Mouse (Mus musculus): ENCODE measurements around the gene Phf14. TPM values are rescaled to one million over a fixed set of nuclear protein-coding genes. Genes with fewer than 3 reads are reported as not detected.

Phf14 gene
- polyA plus RNA-seq, 1 experiment from 2014 or later: 99.3 TPM

DNA sequence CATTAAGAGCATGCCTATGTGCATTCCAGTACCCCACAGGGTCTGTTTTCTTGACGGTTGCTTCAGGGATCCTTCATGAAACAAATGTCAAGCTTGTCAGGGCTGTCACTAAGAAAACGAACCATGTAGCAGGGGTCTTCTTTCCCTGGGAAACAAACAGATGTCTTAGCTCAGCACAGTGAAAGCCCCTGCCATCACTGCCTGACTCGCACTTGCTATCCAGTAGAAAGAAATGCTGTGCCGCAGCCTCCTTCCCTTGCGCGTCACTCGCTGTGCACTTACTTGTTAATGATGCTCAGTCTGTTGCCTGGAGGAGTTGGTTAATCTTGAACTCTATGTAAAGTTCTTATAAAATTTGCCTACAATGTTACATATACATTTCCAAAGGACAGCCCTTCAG, 169.7 kb downstream of the Phf14 start:
- no peak for ATAC-seq (ENCODE audit: low read depth)

DNA sequence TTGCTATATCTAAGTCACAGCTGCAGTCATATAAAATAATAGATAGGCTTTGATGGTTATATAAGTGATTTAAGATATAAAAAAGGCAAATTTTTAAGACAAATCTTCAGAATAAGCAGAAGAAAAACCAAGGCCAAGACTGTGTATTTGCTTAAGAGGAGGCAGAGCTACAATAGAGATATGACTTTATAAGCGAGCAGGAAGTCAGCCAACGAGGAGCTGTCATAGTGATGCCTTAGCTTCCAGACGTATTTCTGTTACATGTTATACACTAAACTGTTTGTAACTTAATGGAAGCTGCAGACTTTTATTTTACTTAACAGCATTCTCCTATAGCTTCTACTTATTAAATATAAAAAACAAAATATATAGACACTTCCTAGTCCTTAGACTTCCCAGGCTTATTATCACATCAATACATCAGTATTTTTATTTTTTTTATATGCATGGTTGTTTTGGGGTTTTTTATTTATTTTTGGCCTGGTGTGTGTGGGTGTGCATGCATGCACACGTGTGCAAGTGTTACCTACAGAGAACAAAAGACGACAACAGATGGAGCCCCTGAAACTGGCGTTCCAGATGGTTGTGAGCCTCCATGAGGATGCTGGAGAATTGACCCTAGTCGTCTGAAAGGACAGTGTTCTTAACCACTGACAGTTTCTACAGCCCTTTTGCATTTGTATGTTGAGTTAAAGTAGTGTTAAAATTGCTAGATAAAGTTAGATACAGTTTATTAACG, 170.4 kb downstream of the Phf14 start:
- H3K9ac ChIP-seq: no peak overlapping the region
- peaks cover 15% of the 10 kb centered on the region for H3K4me1 ChIP-seq (replicated peaks)
- no peak overlapping the region for H3K27ac ChIP-seq (replicated peaks)
- no peaks in the 10 kb centered on the region for H3K9me3 ChIP-seq
- H3K4me3 ChIP-seq: no peak overlapping the region
- H3K36me3 ChIP-seq: peaks cover 5% of the 10 kb centered on the region; the same call in 1 of the 2 replicates
- no peaks in the 10 kb centered on the region for H3K27me3 ChIP-seq
- no peak for ATAC-seq (ENCODE audit: low read depth)
- WGBS: 68% methylated on average over 8 of the region's 8 CpGs
- H3K4me2 ChIP-seq: no peak overlapping the region

More for the DNA sequence above, 169.7 kb downstream of the Phf14 start:
- H3K9me3 ChIP-seq: no peaks in the 10 kb centered on the region
- H3K4me3 ChIP-seq: no peak overlapping the region
- no peak overlapping the region for H3K9ac ChIP-seq
- WGBS: 65% methylated on average over 7 of the region's 7 CpGs
- H3K4me1 ChIP-seq (replicated peaks): peaks cover 15% of the 10 kb centered on the region
- peaks cover 5% of the 10 kb centered on the region; the same call in 1 of the 2 replicates for H3K36me3 ChIP-seq
- no peak overlapping the region for H3K4me2 ChIP-seq
- 0 out of 2 replicates have a peak overlapping the region, but pooled peaks have one; percentile 54 for H3K27ac ChIP-seq (replicated peaks)
- no peaks in the 10 kb centered on the region for H3K27me3 ChIP-seq

DNA sequence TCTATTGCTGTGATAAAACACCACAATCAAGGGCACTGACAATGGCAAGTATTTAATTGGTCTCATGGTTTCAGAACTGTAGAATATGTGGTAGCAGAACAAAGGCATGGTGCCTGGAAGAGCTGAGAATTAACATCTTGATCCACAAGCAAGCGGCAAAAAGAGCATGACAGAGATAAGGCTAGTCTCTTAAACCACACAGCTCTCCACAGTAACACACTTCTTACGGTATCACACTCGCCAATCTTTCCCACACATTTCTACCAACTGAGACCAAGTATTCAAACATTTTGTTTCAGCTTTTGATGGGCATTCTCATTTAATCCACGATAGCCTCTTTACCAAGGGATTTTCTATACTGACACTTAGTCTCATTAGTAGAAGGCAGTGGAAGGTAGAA, 171.7 kb downstream of the Phf14 start:
- WGBS: 89% methylated on average over 4 of the region's 4 CpGs
- H3K27ac ChIP-seq (replicated peaks): 0 out of 2 replicates have a peak overlapping the region, but pooled peaks have one; percentile 18
- no peak for ATAC-seq (ENCODE audit: low read depth)

DNA sequence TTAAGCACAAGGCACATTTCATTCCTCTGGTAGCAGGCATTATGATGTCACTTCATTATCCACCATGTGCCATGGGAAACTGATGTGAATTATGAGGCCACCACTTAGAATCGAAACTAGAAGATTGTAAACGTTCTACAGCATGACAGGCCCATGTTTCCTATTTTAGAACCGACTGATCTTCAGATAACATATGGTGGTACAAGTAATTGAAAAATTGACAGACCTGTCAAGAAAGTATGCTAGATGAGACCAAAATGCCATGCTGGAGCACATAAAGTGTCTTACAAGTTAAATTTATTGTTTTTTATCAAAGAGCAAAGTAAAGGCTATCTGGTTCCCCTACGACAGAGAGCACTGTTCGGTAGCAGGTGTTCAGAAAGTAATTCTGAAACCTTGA, 172.8 kb downstream of the Phf14 start:
- Histone ChIP-seq H3K27ac (replicated peaks) (no peak overlapping the region), H3K27me3 (no peaks in the 10 kb centered on the region), H3K9me3 (no peaks in the 10 kb centered on the region), H3K9ac (no peak overlapping the region), H3K4me1 (replicated peaks) (peaks cover 12% of the 10 kb centered on the region), H3K4me2 (no peak overlapping the region), H3K36me3 (peaks cover 12% of the 10 kb centered on the region), H3K4me3 (no peak overlapping the region)
- ATAC-seq (ENCODE audit: low read depth): no peak
- WGBS: 47% methylated on average over 5 of the region's 5 CpGs

More for the DNA sequence above, 171.7 kb downstream of the Phf14 start:
- Histone ChIP-seq H3K4me3 (no peak overlapping the region), H3K9ac (no peak overlapping the region), H3K36me3 (peaks cover 12% of the 10 kb centered on the region), H3K4me1 (replicated peaks) (peaks cover 15% of the 10 kb centered on the region), H3K27me3 (no peaks in the 10 kb centered on the region), H3K9me3 (no peaks in the 10 kb centered on the region), H3K4me2 (no peak overlapping the region)

DNA sequence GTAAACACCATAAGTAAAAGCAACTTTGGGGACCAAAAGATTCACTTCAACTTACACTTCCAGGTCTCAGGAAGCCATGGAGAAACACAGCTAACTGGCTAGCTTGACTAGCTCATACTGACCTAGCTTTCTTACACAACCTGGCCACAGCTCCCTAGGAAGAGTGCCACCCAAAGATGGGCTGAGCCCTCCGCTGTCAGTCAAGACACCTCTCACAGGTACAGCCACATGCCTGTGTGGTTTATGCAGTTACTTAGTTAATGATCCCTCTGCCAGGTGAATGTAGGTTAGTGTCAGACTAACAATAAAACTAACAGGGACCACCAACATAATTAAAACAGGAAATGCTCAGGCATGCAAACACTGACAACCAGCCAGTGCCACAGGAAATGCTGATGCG, 174.1 kb downstream of the Phf14 start:
- H3K4me3 ChIP-seq: no peak overlapping the region
- H3K4me1 ChIP-seq (replicated peaks): peaks cover 12% of the 10 kb centered on the region
- H3K9ac ChIP-seq: no peak overlapping the region
- H3K4me2 ChIP-seq: no peak overlapping the region
- H3K9me3 ChIP-seq: no peaks in the 10 kb centered on the region
- WGBS: 82% methylated on average over 2 of the region's 2 CpGs
- peak overlapping the region; percentile 52; the same call in 1 of the 2 replicates for H3K27ac ChIP-seq (replicated peaks)
- ATAC-seq (ENCODE audit: low read depth): no peak
- no peaks in the 10 kb centered on the region for H3K27me3 ChIP-seq
- peaks cover 12% of the 10 kb centered on the region for H3K36me3 ChIP-seq

DNA sequence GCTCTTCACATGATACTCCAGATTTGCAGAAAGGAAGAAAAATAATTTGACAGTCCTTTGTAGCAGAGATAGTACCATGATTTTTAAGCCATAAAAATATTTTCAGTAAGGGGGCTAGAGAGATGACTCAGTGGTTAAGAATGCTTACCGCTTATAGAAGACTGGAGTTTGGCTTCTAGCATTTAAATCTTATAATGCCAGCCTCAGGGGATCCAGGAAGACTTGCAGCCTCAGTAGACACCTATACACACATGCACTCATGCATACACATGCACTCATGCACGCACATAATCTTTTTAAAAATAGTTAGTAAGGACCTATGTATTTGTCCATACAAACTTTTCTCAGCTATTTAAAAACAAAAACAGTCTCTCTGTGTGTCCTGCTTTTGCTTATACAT, 174.5 kb downstream of the Phf14 start:
- Histone ChIP-seq H3K9ac (no peak overlapping the region), H3K27ac (replicated peaks) (peak overlapping the region; percentile 52; the same call in 1 of the 2 replicates), H3K27me3 (no peaks in the 10 kb centered on the region), H3K9me3 (no peaks in the 10 kb centered on the region), H3K4me3 (no peak overlapping the region), H3K4me1 (replicated peaks) (peaks cover 9% of the 10 kb centered on the region), H3K4me2 (no peak overlapping the region), H3K36me3 (peaks cover 12% of the 10 kb centered on the region)
- ATAC-seq (ENCODE audit: low read depth): no peak
- WGBS: 83% methylated on average over 2 of the region's 2 CpGs

DNA sequence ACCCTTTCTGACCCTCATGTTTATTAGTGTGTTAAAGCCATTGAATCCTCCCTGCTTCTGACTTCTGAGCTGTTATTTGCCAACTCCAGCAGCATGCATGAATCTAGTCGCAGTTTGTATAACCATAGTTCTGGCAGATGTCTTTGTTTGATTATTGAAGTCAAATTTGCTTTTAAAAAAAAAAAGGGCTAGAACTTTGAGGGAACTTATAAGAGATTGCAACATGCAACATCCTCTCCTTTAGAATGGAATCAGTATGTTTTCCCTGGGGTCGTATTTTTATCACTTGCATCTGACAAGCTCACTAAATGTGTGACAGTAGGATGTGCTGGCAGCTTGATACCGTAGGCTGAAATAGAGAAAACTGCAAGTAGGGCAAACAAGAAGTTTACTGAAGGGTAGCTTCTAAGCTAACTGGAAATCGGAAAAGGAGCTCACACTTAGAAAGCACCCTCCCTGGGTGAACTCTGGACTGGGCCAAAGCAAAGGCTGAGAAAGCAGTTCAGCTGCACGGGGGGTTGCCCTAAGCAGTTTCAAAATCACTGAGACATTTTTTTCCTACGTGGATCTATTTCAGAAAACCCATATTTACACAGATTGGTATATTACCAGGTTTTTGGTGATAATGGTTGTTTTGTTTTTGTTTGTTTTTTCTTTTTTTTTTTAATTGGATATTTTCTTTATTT, 175.1 kb downstream of the Phf14 start:
- no peak overlapping the region for H3K27ac ChIP-seq (replicated peaks)
- ATAC-seq (ENCODE audit: low read depth): no peak
- WGBS: 81% methylated on average over 6 of the region's 6 CpGs

DNA sequence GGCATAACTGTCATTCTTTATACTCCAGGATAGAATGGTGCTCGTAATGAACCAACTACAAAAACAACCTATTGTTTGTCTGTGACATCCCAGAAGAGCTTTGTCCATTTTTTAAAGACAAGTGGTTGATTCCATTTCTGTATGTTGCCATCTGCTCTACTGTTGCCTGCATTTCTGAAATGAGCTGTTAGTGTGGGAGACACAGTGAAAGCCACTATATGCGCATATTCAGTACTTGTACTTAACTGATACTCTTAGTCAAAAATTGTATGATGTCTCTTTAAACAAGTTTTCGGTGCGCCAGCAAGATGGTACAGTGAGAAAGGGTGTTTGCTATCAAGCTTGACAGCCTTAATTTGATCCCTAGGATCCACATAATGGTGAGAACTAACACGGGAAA, 177.1 kb downstream of the Phf14 start:
- Histone ChIP-seq H3K4me3 (no peak overlapping the region), H3K9ac (no peak overlapping the region), H3K27me3 (no peaks in the 10 kb centered on the region), H3K36me3 (peaks cover 12% of the 10 kb centered on the region), H3K4me2 (no peak overlapping the region), H3K9me3 (no peaks in the 10 kb centered on the region), H3K4me1 (replicated peaks) (peaks cover 10% of the 10 kb centered on the region), H3K27ac (replicated peaks) (no peak overlapping the region)
- no peak for ATAC-seq (ENCODE audit: low read depth)
- 83% methylated on average over 5 of the region's 5 CpGs for WGBS

More for the DNA sequence above, 175.1 kb downstream of the Phf14 start:
- H3K9me3 ChIP-seq: no peaks in the 10 kb centered on the region
- no peak overlapping the region for H3K9ac ChIP-seq
- H3K4me1 ChIP-seq (replicated peaks): peaks cover 5% of the 10 kb centered on the region; the same call in 1 of the 2 replicates
- H3K36me3 ChIP-seq: peaks cover 12% of the 10 kb centered on the region
- no peak overlapping the region for H3K4me2 ChIP-seq
- no peak overlapping the region for H3K4me3 ChIP-seq
- no peaks in the 10 kb centered on the region for H3K27me3 ChIP-seq

DNA sequence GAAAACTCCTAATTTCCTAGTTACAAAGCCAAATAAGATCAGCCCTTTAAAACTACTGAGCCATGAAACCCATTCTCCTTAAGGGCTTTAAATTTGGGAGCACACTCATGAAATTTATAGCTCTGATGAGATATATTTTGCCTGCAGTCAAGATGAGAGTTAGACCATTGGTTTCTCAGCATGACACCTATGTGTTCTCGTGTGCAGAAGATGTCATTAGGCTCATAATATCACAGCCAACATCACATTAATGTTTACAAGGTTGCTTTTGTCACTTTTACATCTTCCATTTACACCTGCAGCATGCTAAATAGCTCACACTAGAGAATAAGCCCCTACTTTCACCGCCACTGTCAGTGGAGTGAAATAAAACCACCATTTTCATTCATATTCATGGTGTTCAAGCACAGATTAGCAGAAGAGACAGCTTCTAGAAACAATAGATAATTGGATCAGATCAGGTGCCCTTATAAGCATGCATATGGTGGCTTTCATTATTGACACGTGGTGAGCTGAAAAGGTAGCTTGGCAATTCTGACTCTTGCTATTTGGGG, 181.9 kb downstream of the Phf14 start:
- H3K4me2 ChIP-seq: no peak overlapping the region
- no peaks in the 10 kb centered on the region for H3K36me3 ChIP-seq
- ATAC-seq (ENCODE audit: low read depth): peak; percentile 75
- H3K9me3 ChIP-seq: no peaks in the 10 kb centered on the region
- peak overlapping the region; percentile 65 for H3K27ac ChIP-seq (replicated peaks)
- H3K27me3 ChIP-seq: no peaks in the 10 kb centered on the region
- H3K9ac ChIP-seq: no peak overlapping the region
- peaks cover 12% of the 10 kb centered on the region for H3K4me1 ChIP-seq (replicated peaks)
- H3K4me3 ChIP-seq: no peak overlapping the region
- 39% methylated on average over 3 of the region's 3 CpGs for WGBS

DNA sequence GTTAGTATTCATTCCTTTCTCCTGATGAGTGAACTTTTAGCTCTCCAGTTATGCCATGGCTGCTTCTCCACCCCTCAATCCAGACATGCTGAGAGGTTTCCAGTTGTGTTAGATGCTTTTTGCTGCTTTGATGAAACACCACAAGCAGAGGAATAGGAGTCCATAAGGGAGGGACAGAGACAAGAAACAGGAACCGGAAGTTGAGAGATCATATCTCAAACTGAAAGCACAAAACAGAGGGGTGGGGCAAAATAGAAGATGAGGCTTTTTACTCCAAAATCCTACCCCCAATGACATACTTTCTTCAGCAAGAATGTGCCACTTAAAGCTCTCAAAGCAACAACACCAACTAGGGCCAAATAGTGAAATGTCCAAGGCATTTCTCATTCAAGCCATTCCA, 188.1 kb downstream of the Phf14 start:
- H3K9me3 ChIP-seq: no peaks in the 10 kb centered on the region
- H3K9ac ChIP-seq: no peak overlapping the region
- no peak for ATAC-seq (ENCODE audit: low read depth)
- H3K4me3 ChIP-seq: no peak overlapping the region
- H3K4me2 ChIP-seq: no peak overlapping the region
- no peak overlapping the region for H3K27ac ChIP-seq (replicated peaks)
- WGBS: 87% methylated on average over 1 of the region's 1 CpGs
- H3K4me1 ChIP-seq (replicated peaks): no peaks in the 10 kb centered on the region
- H3K27me3 ChIP-seq: no peaks in the 10 kb centered on the region
- no peaks in the 10 kb centered on the region for H3K36me3 ChIP-seq

DNA sequence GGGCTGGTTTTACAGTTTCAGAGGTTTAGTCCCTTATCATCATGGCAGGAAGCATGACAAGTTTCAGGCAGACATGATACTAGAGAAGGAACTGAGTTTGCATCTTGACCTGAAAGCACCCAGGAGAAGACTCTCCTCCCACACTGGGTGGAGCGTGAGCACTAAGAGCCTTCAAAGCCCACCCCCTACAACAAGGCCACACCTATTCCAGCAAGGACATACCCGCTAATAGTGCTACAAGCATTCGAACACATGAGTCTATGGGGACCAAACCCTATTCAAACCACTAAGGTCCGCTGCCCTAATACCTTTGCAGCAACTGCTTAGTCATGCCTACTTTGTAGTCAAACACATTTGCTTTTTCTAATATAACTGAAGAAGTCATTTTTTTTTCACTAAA, 189.5 kb downstream of the Phf14 start:
- H3K4me2 ChIP-seq: peak overlapping the region; percentile 14; the same call in 1 of the 2 replicates
- no peak for ATAC-seq (ENCODE audit: low read depth)
- no peak overlapping the region for H3K9ac ChIP-seq
- 40% methylated on average over 4 of the region's 4 CpGs for WGBS
- no peak overlapping the region for H3K4me3 ChIP-seq
- H3K36me3 ChIP-seq: no peaks in the 10 kb centered on the region
- no peaks in the 10 kb centered on the region for H3K27me3 ChIP-seq
- H3K27ac ChIP-seq (replicated peaks): no peak overlapping the region
- no peaks in the 10 kb centered on the region for H3K9me3 ChIP-seq
- no peaks in the 10 kb centered on the region for H3K4me1 ChIP-seq (replicated peaks)

DNA sequence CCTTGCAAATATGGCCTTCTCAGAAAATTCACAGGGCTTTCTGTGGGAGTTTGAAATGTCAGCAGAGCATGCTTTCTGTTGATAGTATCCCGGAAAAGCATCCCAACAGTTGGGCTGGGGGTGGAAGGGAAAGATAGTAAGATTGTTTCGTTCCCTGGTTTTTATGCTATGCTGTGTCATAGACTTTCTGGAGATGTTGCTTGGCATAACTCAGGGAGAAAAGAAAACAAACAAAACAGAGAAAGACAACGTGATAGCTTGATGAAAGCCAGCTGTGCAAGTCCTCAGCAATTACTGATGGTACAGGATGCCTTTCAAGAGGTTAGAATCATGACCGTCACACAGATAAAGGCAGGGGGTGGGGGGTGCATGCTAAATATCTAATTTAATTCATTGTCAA, 197.5 kb downstream of the Phf14 start:
- ATAC-seq (ENCODE audit: low read depth): no peak
- no peak overlapping the region for H3K9ac ChIP-seq
- H3K27ac ChIP-seq (replicated peaks): no peak overlapping the region
- no peak overlapping the region for H3K4me3 ChIP-seq
- no peak overlapping the region for H3K4me2 ChIP-seq
- no peaks in the 10 kb centered on the region for H3K4me1 ChIP-seq (replicated peaks)
- H3K27me3 ChIP-seq: no peaks in the 10 kb centered on the region
- 75% methylated on average over 4 of the region's 4 CpGs for WGBS
- no peaks in the 10 kb centered on the region for H3K9me3 ChIP-seq
- H3K36me3 ChIP-seq: no peaks in the 10 kb centered on the region

Data from neural tube, embryonic 13.5 days (tissue).